Comparison of ENCODE assay signal across 8 mouse cellular contexts in the genomic region with DNA sequence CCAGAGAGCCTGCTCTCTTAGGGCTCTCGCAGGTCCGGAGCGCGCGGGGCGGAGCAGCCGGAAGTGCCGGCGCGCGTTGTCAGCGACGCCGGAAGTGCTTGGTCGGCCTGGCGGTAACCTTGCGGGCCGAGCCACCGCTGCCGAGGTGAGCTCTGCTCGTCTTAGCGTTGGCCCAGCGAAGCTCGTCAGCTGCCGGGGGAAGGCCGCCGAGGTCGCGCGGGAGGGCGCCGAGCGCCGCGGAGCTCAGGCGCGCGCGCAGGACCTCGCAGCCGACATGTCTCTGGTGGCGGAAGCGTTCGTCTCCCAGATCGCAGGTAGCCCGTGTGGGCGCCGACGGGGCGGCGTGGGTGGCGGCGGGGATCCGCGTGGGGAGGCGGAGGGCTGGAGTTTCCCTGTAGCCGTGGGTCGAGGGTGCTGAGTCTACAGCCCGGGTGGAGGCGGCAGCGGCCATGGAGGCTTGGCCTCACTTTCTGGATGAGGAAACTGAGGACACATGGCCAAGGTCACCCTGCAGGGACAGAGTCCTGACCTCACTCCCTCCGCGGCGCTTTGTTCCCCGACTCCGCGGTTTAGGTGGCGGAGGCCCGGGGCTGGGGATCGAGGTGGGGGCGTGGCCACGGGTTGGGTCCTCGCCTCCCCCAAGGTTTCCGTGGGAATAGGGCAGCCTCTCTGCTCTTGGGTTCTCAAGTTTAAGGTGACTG. TPM values are rescaled to one million over a fixed set of nuclear protein-coding genes. Genes with fewer than 3 reads are reported as not detected.
DNase-seq lines count a peak whose midpoint lies in the region; ATAC-seq and TF ChIP-seq lines count a peak whose summit lies in the region.

A gene (plus strand): TSS at position 74 of the 701 bp plus-strand sequence.

- peak; percentile 84 to 89; a peak in 3 of 4 replicates for TF ChIP-seq POLR2A in MEL (IDR thresholded peaks at IDR 0.05; ENCODE audit: control insufficient read depth in 1 of 2, insufficient read depth in 1 of 2, low read depth in 1 of 2, low read length in 2 of 2, poor library complexity in 1 of 2)

- no peaks in the 10 kb centered on the region for H3K9me3 ChIP-seq in MEL (replicated peaks; ENCODE audit: insufficient read depth, low read length)
- no peaks in the 10 kb centered on the region for H3K9me3 ChIP-seq in forebrain, postnatal 0 days (ENCODE audit: low read length)

- peaks cover 20% of the 10 kb centered on the region for H3K79me2 ChIP-seq in MEL (ENCODE audit: control insufficient read depth, insufficient read depth, low read length, poor library complexity)

- TF ChIP-seq EP300 in MEL (IDR thresholded peaks at IDR 0.05; ENCODE audit: low read depth in 1 of 2, low read length in 2 of 2) = no peak

- WGBS in forebrain, postnatal 0 days = under 1% methylated on average over 74 of the region's 74 CpGs

- H3K4me2 ChIP-seq in forebrain, postnatal 0 days (ENCODE audit: low read depth) = peak within 1 kb of the TSS; percentile 73

- H3K27me3 ChIP-seq in MEL (ENCODE audit: control insufficient read depth in 1 of 2, insufficient read depth in 2 of 2, low read length in 2 of 2) = peaks cover 2 to 6% of the 10 kb centered on the region in 2 experiments
- H3K27me3 ChIP-seq in forebrain, postnatal 0 days (ENCODE audit: insufficient read depth, low read length) = no peaks in the 10 kb centered on the region

- peaks cover 4 to 6% of the 10 kb centered on the region in 2 experiments; a peak in 2 of 4 replicates for H3K4me1 ChIP-seq in MEL (ENCODE audit: control insufficient read depth in 1 of 2, insufficient read depth in 2 of 2, low read length in 2 of 2)
- no peaks in the 10 kb centered on the region for H3K4me1 ChIP-seq in forebrain, postnatal 0 days (ENCODE audit: insufficient read depth)

- TF ChIP-seq RAD21 in MEL (IDR thresholded peaks at IDR 0.05; ENCODE audit: low read depth, low read length) = no peak

- no peak for TF ChIP-seq CTCF in MEL (IDR thresholded peaks at IDR 0.05 in 2 of 3, conservative IDR thresholded peaks at IDR 0.05 in 1 of 3; ENCODE audit: control insufficient read depth in 1 of 3, insufficient read depth in 1 of 3, low read depth in 2 of 3, low read length in 3 of 3, poor library complexity in 1 of 3, severe bottlenecking in 1 of 3)
- no peak for TF ChIP-seq CTCF in forebrain, postnatal 0 days (IDR thresholded peaks at IDR 0.05; ENCODE audit: low read depth)

- H3K27ac ChIP-seq in MEL (ENCODE audit: control insufficient read depth, low read depth, low read length) = peak within 1 kb of the TSS; percentile 81
- H3K27ac ChIP-seq in forebrain, postnatal 0 days (ENCODE audit: low read depth, low read length) = peak within 1 kb of the TSS; percentile 79

- H3K36me3 ChIP-seq in MEL (ENCODE audit: control insufficient read depth in 1 of 2, insufficient read depth in 2 of 2, low read length in 2 of 2) = peaks cover 2 to 8% of the 10 kb centered on the region in 2 experiments
- H3K36me3 ChIP-seq in forebrain, postnatal 0 days (ENCODE audit: insufficient read depth) = no peaks in the 10 kb centered on the region

- H3K9ac ChIP-seq in MEL (ENCODE audit: control insufficient read depth, low read depth, low read length, poor library complexity, severe bottlenecking) = peak within 1 kb of the TSS; percentile 99
- peak within 1 kb of the TSS; percentile 91 for H3K9ac ChIP-seq in forebrain, postnatal 0 days

- peak; percentile 98 for ATAC-seq in forebrain, postnatal 0 days

- peak within 1 kb of the TSS; percentile 63 to 94 for H3K4me3 ChIP-seq in MEL (ENCODE audit: control insufficient read depth in 1 of 2, insufficient read depth in 1 of 2, low read depth in 2 of 2, low read length in 2 of 2)
- peak within 1 kb of the TSS; percentile 88 for H3K4me3 ChIP-seq in forebrain, postnatal 0 days (ENCODE audit: low read depth, low read length)

- DNase-seq in MEL (ENCODE audit: low read depth, low spot score) = peak; percentile 89
- DNase-seq in cerebellum, adult 18-20 months = peak; percentile 79 to 88
- peak; percentile 87 for DNase-seq in forebrain, postnatal 0 days
- DNase-seq in heart, postnatal 4 days = peak; percentile 81
- DNase-seq in layer of hippocampus, postnatal 10 days (ENCODE audit: low spot score in 2 of 2) = peak; percentile 66 to 75
- DNase-seq in lung, postnatal 10 days = peak; percentile 76
- peak; percentile 83 for DNase-seq in ovary, postnatal 36 days (ENCODE audit: low spot score)
- DNase-seq in thymus, postnatal 25 days = peak; percentile 76

TF ChIP-seq in MEL, 35 proteins besides CTCF, POLR2A, EP300 and RAD21:
- TF ChIP-seq USF1 (IDR thresholded peaks at IDR 0.05; ENCODE audit: low read depth, low read length) (no peak), MXI1 (IDR thresholded peaks at IDR 0.05; ENCODE audit: low read depth, low read length) (peak; percentile 67), ETS1 (IDR thresholded peaks at IDR 0.05; ENCODE audit: low read depth, low read length) (no peak), MAFK (IDR thresholded peaks at IDR 0.05; ENCODE audit: borderline replicate concordance, low read depth, low read length) (no peak), POLR2AphosphoS5 (IDR thresholded peaks at IDR 0.05; ENCODE audit: borderline replicate concordance, low read depth, low read length) (no peak), MAX (IDR thresholded peaks at IDR 0.05; ENCODE audit: low read length) (peak; percentile 44), CHD2 (IDR thresholded peaks at IDR 0.05; ENCODE audit: low read length) (no peak), RCOR1 (IDR thresholded peaks at IDR 0.05; ENCODE audit: low read depth, low read length) (no peak), SIN3A (IDR thresholded peaks at IDR 0.05; ENCODE audit: low read length) (peak; percentile 46), NELFE (IDR thresholded peaks at IDR 0.05; ENCODE audit: low read depth, low read length) (peak; percentile 71), MEF2A (IDR thresholded peaks at IDR 0.05; ENCODE audit: extremely low read depth, insufficient replicate concordance, low read depth, low read length, poor library complexity, severe bottlenecking) (no peak), POLR2AphosphoS2 (IDR thresholded peaks at IDR 0.05; ENCODE audit: low read length) (peak; percentile 55; the same call in 1 of the 2 replicates), E2F4 (IDR thresholded peaks at IDR 0.05; ENCODE audit: borderline replicate concordance, low read depth, low read length) (no peak), ZKSCAN1 (IDR thresholded peaks at IDR 0.05; ENCODE audit: low read depth, low read length) (no peak), JUND (IDR thresholded peaks at IDR 0.05; ENCODE audit: low read depth, low read length) (no peak), UBTF (IDR thresholded peaks at IDR 0.05; ENCODE audit: borderline replicate concordance, insufficient read depth, low read depth, low read length) (0 out of 2 replicates have a peak, but pooled peaks have one; percentile 53), TBP (IDR thresholded peaks at IDR 0.05; ENCODE audit: low read depth, low read length) (peak; percentile 69), ZNF384 (IDR thresholded peaks at IDR 0.05; ENCODE audit: low read depth, low read length) (no peak), HCFC1 (IDR thresholded peaks at IDR 0.05; ENCODE audit: low read depth, low read length) (peak; percentile 78), CHD1 (IDR thresholded peaks at IDR 0.05; ENCODE audit: low read depth, low read length) (no peak), MYB (IDR thresholded peaks at IDR 0.05; ENCODE audit: low read depth, low read length) (no peak), TCF12 (IDR thresholded peaks at IDR 0.05; ENCODE audit: low read depth, low read length) (peak; percentile 51), ZMIZ1 (IDR thresholded peaks at IDR 0.05; ENCODE audit: low read depth, low read length) (peak; percentile 75), NRF1 (IDR thresholded peaks at IDR 0.05; ENCODE audit: insufficient read depth, low read depth, low read length, poor library complexity, severe bottlenecking) (no peak), TAL1 (IDR thresholded peaks at IDR 0.05; ENCODE audit: low read length) (no peak), MAZ (IDR thresholded peaks at IDR 0.05; ENCODE audit: low read depth, low read length) (no peak), GATA1 (IDR thresholded peaks at IDR 0.05; ENCODE audit: low read depth, low read length) (no peak), SMC3 (IDR thresholded peaks at IDR 0.05; ENCODE audit: low read depth, low read length) (no peak), BHLHE40 (IDR thresholded peaks at IDR 0.05; ENCODE audit: borderline replicate concordance, low read depth, low read length) (no peak), ZC3H11A (IDR thresholded peaks at IDR 0.05; ENCODE audit: low read depth, low read length) (no peak), USF2 (IDR thresholded peaks at IDR 0.05; ENCODE audit: borderline replicate concordance in 1 of 2, insufficient read depth in 1 of 2, low read depth in 1 of 2, low read length in 2 of 2) (no peak), GABPA (IDR thresholded peaks at IDR 0.05; ENCODE audit: low read depth, low read length) (no peak), ELF1 (IDR thresholded peaks at IDR 0.05; ENCODE audit: low read depth, low read length) (peak; percentile 73), KAT2A (conservative IDR thresholded peaks at IDR 0.05; ENCODE audit: low read depth, low read length) (no peak), MYC (IDR thresholded peaks at IDR 0.05; ENCODE audit: low read depth, low read length) (no peak)

RNA-seq across cellular contexts. Expression of the gene that starts here (rescaled TPM):
- 81.9 and 85.0 TPM in 2 replicates for total RNA-seq in MEL (2012; rRNA removed)
- polyA plus RNA-seq in MEL (2012; ENCODE audit: insufficient read depth in 1 of 2, insufficient read length in 2 of 2, low read depth in 1 of 2, low replicate concordance in 2 of 2, missing spikeins in 1 of 2) = 1,000 to 10,000 TPM in 1 of 2 experiments, 100 to 1,000 TPM in 1; 152 to 1,244 TPM
- 105 and 120 TPM in 2 replicates for total RNA-seq in forebrain, postnatal 0 days (2014; rRNA removed)
- polyA plus RNA-seq in forebrain, postnatal 0 days (2015; fragmentation: Nextera tagmentation; extraction: Ambion mirVana) = 131 and 145 TPM in 2 replicates
- total RNA-seq in heart, postnatal 4 days (2021) = 100 to 1,000 TPM; 133 to 148 TPM
- 10 to 100 TPM; 54.4 to 63.7 TPM for total RNA-seq in layer of hippocampus, postnatal 10 days (2021)

Comparison
In these comparisons a context has a peak if more than half of its experiments do, and no peak if none do; other contexts are left out.
1. Peak in every context shown above with its lines: DNase-seq, ATAC-seq, H3K4me3 ChIP-seq and H3K27ac ChIP-seq.